Mouse (Mus musculus) spleen, adult 2 months (tissue): ENCODE measurements around the gene Rrp36. TPM values are rescaled to one million over a fixed set of nuclear protein-coding genes. Genes with fewer than 3 reads are reported as not detected.

Source experiments
- DNase-seq, 2 experiments: peaks; one replicate each; pipeline versions ENCODE4 v3.0.0 to v3.0.0-alpha.2; 2012 to 2021; ENCODE audit warnings: low spot score in 2 of 2, low read depth in 1 of 2
- H3K27ac ChIP-seq: fragments of 200-500 bp; 2 replicates; pipeline ENCODE4 v1.5.1; 2012; ENCODE audit warnings: low read length, inconsistent platforms; ENCODE audit not compliant: insufficient read depth
- H3K27me3 ChIP-seq: fragments of 200-500 bp; 2 replicates; pipeline ENCODE4 v1.6.1; 2012; ENCODE audit warnings: mild to moderate bottlenecking, moderate library complexity, low read length, inconsistent platforms; ENCODE audit not compliant: control insufficient read depth, insufficient read depth
- H3K36me3 ChIP-seq: fragments of 200-500 bp; 2 replicates; pipeline ENCODE4 v1.6.1; 2012; ENCODE audit warnings: mild to moderate bottlenecking, low read length, inconsistent platforms; ENCODE audit not compliant: control insufficient read depth, insufficient read depth
- H3K4me1 ChIP-seq: fragments of 200-500 bp; 2 replicates; pipeline ENCODE4 v1.6.1; 2011; ENCODE audit warnings: inconsistent platforms; ENCODE audit not compliant: control insufficient read depth, insufficient read depth, insufficient read length
- H3K4me3 ChIP-seq: fragments of 200-500 bp; 2 replicates; pipeline ENCODE4 v1.5.1; 2011; ENCODE audit warnings: mild to moderate bottlenecking, inconsistent platforms; ENCODE audit not compliant: insufficient read depth, insufficient read length; ENCODE audit errors: extremely low read depth
- CTCF ChIP-seq: fragments of 200-500 bp; IDR thresholded peaks from 2 replicates; pipeline ENCODE4 v1.5.1; 2011; ENCODE audit warnings: mild to moderate bottlenecking, inconsistent platforms; ENCODE audit not compliant: insufficient read depth, insufficient read length, insufficient replicate concordance; ENCODE audit errors: extremely low read depth
- POLR2A ChIP-seq: fragments of 200-500 bp; IDR thresholded peaks from 2 replicates; pipeline ENCODE4 v1.6.1; 2011; ENCODE audit warnings: low read depth, low read length, inconsistent platforms
- WGBS: fragments of 180-500 bp; shearing (Covaris S2); methylation state at CpG from one replicate; pipeline ENCODE4 v1.1.7; 2018; 5-methylcytosine and 5-hydroxymethylcytosine counted together
- polyA plus RNA-seq: library from polyadenylated mRNA; depleted of rRNA; stranded (reverse); fragments of >200 nt; gene quantifications from 2 replicates; pipeline ENCODE4 v1.2.3, GENCODE M21; 2012

The Rrp36 gene
- polyA plus RNA-seq, 1 experiment: 25.8 TPM

DNA sequence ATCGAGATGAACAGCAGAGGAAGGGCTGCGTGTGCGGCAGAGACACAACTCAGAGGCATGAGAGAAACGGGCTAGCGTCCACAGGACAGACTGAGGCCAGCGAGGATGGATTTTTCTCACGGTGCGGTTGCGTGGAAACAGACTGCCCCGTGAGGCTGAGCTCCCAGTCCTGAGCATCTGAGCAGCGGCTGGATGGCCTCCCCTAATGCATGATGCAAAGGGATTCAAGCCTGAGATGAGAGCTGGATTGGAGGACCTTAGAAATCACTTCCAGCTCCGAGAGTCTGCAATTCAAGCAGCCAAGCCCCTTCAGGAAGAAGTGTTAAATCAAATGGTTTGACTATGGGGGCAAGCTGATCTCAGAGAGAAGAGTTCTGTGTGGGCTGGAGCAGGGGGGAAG lies 27.3 kb upstream of the Rrp36 start:
- no peak for TF ChIP-seq POLR2A
- no peak for TF ChIP-seq CTCF
- DNase-seq: no peak
- 82% methylated on average over 12 of the region's 12 CpGs for WGBS
- no peak overlapping the region for H3K27ac ChIP-seq
- H3K27me3 ChIP-seq: no peaks in the 10 kb centered on the region
- H3K4me3 ChIP-seq: no peak overlapping the region
- H3K36me3 ChIP-seq: peaks cover 2% of the 10 kb centered on the region
- H3K4me1 ChIP-seq: peaks cover 5% of the 10 kb centered on the region; the same call in 1 of the 2 replicates

- no peak overlapping the region for H3K4me3 ChIP-seq
- H3K4me1 ChIP-seq: peaks cover 3% of the 10 kb centered on the region; the same call in 1 of the 2 replicates
- no peaks in the 10 kb centered on the region for H3K27me3 ChIP-seq
- TF ChIP-seq POLR2A: no peak
- TF ChIP-seq CTCF: no peak
- no peak for DNase-seq
- no peak overlapping the region for H3K27ac ChIP-seq
- peaks cover 2% of the 10 kb centered on the region for H3K36me3 ChIP-seq
- 94% methylated on average over 3 of the region's 3 CpGs for WGBS
These were observed 25.8 kb upstream of the Rrp36 start for GRCm38 (mm10) chr17:46699912-46700311.

DNA sequence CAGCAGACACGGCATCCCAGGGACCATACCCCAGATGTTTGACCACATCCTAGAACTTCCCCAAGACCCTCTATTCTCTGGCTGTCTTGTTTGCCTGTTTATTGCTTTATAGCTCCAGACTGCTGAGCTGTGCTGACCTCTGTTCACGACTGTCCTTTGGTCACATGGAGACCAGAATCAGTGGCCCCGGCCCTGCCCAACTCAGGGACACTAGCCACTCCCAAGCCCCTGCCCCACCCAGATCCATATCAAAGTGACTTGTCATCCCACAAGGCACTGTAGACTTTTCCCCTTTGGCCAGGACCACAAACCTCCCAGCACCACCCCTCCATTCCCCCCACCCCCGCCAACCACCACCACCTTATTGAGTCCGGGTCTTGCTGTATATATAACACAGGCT lies 25.1 kb upstream of the Rrp36 start:
- Histone ChIP-seq H3K27ac (no peak overlapping the region), H3K4me1 (peaks cover 3% of the 10 kb centered on the region; the same call in 1 of the 2 replicates), H3K27me3 (no peaks in the 10 kb centered on the region), H3K4me3 (no peak overlapping the region), H3K36me3 (peaks cover 2% of the 10 kb centered on the region)
- TF ChIP-seq POLR2A (no peak), CTCF (no peak)
- WGBS: 87% methylated on average over 5 of the region's 5 CpGs
- DNase-seq: no peak

GRCm38 (mm10) chr17:46698515-46698914 lies 24.4 kb upstream of the Rrp36 start:
- Histone ChIP-seq H3K27me3 (no peaks in the 10 kb centered on the region), H3K36me3 (peaks cover 2% of the 10 kb centered on the region), H3K4me3 (no peak overlapping the region), H3K27ac (no peak overlapping the region), H3K4me1 (no peaks in the 10 kb centered on the region; the same call in 1 of the 2 replicates)
- no peak for DNase-seq
- TF ChIP-seq CTCF (no peak), POLR2A (no peak)
- WGBS: 91% methylated on average over 6 of the region's 6 CpGs

GRCm38 (mm10) chr17:46694517-46695063 lies 20.4 kb upstream of the Rrp36 start:
- TF ChIP-seq POLR2A (no peak), CTCF (no peak)
- no peak overlapping the region for H3K27ac ChIP-seq
- no peak for DNase-seq
- no peak overlapping the region for H3K4me3 ChIP-seq
- no peaks in the 10 kb centered on the region for H3K4me1 ChIP-seq
- H3K36me3 ChIP-seq: peaks cover 4% of the 10 kb centered on the region
- WGBS: 81% methylated on average over 1 of the region's 1 CpGs
- no peaks in the 10 kb centered on the region for H3K27me3 ChIP-seq

DNA sequence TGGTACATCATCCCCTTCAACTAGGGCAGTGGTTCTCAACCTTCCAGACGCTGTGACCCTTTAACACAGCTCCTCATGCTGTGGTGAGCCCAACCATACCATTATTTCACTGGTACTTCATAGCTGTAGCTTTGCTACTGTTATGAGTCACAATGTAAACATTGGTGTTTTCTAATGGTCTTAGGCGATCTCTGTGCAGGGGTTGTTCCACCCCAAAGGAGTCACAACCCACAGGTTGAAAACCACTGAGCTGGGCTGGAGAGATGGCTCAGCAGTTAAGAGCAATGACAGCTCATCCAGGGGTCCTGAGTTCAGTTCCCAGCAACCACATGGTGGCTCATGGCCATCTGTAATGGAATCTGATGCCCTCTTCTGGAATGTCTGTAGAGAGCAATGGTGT lies 17.2 kb upstream of the Rrp36 start:
- Histone ChIP-seq H3K27me3 (no peaks in the 10 kb centered on the region), H3K27ac (no peak overlapping the region), H3K4me3 (no peak overlapping the region), H3K36me3 (peaks cover 5% of the 10 kb centered on the region), H3K4me1 (no peaks in the 10 kb centered on the region)
- WGBS: 96% methylated on average over 2 of the region's 2 CpGs
- TF ChIP-seq POLR2A (no peak), CTCF (no peak)
- no peak for DNase-seq

DNA sequence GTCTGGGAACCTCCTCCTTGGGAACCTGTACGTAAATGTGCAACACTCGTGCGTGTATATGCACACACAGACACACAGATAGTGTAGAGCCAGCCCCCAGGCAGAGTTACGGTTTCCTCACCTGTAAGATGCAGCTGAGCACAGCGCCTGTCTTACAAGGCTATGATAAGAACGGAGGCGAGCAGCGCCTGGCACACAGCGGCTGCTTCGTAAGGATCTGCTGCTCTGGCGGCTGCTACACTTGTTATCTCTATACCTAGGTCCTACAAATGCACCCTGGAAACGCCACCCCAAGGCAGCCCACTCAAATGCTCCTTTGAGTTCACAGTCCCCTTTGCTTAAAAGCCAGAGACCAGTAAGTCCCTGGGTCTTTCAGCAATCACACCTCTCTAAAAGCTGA lies 16.5 kb upstream of the Rrp36 start:
- DNase-seq: no peak
- H3K36me3 ChIP-seq: peaks cover 11% of the 10 kb centered on the region
- no peak overlapping the region for H3K4me3 ChIP-seq
- H3K27ac ChIP-seq: no peak overlapping the region
- WGBS: 85% methylated on average over 12 of the region's 12 CpGs
- H3K27me3 ChIP-seq: no peaks in the 10 kb centered on the region
- TF ChIP-seq POLR2A: no peak
- no peak for TF ChIP-seq CTCF
- no peaks in the 10 kb centered on the region for H3K4me1 ChIP-seq
